Mouse (Mus musculus) thymus, adult 2 months (tissue): Measurements from ENCODE around the gene 1700122O11Rik.

Experiments used
- CTCF ChIP-seq: fragments of 200-500 bp; IDR thresholded peaks from 2 replicates; pipeline ENCODE4 v1.5.1; 2012; ENCODE audit warnings: mild to moderate bottlenecking, control low read depth, low read length, moderate library complexity, borderline replicate concordance; ENCODE audit not compliant: control insufficient read depth, poor library complexity, insufficient read depth; ENCODE audit errors: extremely low read depth
- POLR2A ChIP-seq: fragments of 200-500 bp; IDR thresholded peaks from 2 replicates; pipeline ENCODE4 v1.6.1; 2012; ENCODE audit warnings: mild to moderate bottlenecking, low read length, control low read depth, moderate library complexity; ENCODE audit not compliant: control insufficient read depth, poor library complexity, insufficient read depth; ENCODE audit errors: extremely low read depth

DNA sequence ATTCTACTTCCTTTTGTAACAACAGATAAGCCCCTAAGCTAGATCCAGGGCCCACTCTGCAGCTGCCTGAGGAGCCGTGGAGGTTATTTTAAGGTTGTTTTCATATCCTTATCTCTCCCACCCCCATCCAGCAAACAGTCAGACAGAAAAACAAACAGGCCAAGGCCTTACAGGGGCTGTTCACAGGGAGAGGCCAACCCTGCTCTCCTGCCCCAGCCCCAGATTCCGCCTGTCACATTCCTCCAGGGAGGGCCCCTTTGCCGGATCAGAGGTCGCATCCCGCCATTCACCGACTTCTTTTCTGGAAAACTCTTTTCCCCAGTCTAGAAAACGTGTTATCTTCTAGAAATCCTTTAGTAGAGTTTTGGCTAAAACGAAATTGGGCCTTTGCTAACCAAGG is 33.0 kb downstream of the 1700122O11Rik start:
- TF ChIP-seq CTCF (no peak), POLR2A (no peak)
